Mouse (Mus musculus): ENCODE measurements around the gene Fktn.

- no peak for TF ChIP-seq CTCF (IDR thresholded peaks at IDR 0.05)
- no peak for TF ChIP-seq POLR2A (IDR thresholded peaks at IDR 0.05; ENCODE audit: insufficient read depth, low read depth, low read length)
- no peak for TF ChIP-seq EP300 (IDR thresholded peaks at IDR 0.05; ENCODE audit: insufficient read depth, low read depth, low read length)
Observed at GRCm38 (mm10) chr4:53786851-53787250, 73.1 kb downstream of the Fktn start.
